1 mouse cellular context compared by ENCODE assay signal in genomic region chr1:171221281-171222193, GRCm38 (mm10).
TF ChIP-seq lines count a peak whose summit lies in the region.

No protein-coding gene starts in this region.

TF ChIP-seq in CH12.LX, 34 proteins besides CTCF, POLR2A, EP300 and RAD21 (continued from another document):
- TF ChIP-seq E2F4 (IDR thresholded peaks at IDR 0.05; ENCODE audit: insufficient replicate concordance, low read depth, low read length) = no peak
- TF ChIP-seq HCFC1 (IDR thresholded peaks at IDR 0.05; ENCODE audit: low read depth, low read length) = no peak
- no peak for TF ChIP-seq USF1 (IDR thresholded peaks at IDR 0.05; ENCODE audit: low read depth, low read length)
TF ChIP-seq in CH12.LX: peak in this region for 0.
